Mouse (Mus musculus) stomach, postnatal 0 days (tissue): ENCODE measurements around the gene Zhx3. TPM values are rescaled to one million over a fixed set of nuclear protein-coding genes. Genes with fewer than 3 reads are reported as not detected.
A peak's percentile ranks its signal among the peaks of the same experiment; 100 is the strongest.

ENCODE experiments used
- ATAC-seq: fragments of 200-750 bp; cut with Nextera tagmentation; 2 replicates; pipeline ENCODE4 v1.8.0; 2017; ENCODE audit not compliant: low FRiP score, low TSS enrichment
- DNase-seq: peaks from one replicate; pipeline ENCODE4 v3.0.0-alpha.2; 2016; ENCODE audit warnings: low spot score
- H3K27ac ChIP-seq: fragments of 300-500 bp; sonication (generic); replicated peaks from 2 replicates; pipeline ENCODE4 v1.5.1; 2014; ENCODE audit warnings: mild to moderate bottlenecking, control low read depth
- H3K27me3 ChIP-seq: fragments of 300-500 bp; sonication (generic); 2 replicates; pipeline ENCODE4 v1.6.1; 2014; ENCODE audit warnings: low read length; ENCODE audit not compliant: control insufficient read depth, insufficient read depth
- H3K36me3 ChIP-seq: fragments of 300-500 bp; sonication (generic); 2 replicates; pipeline ENCODE4 v1.6.1; 2014; ENCODE audit warnings: low read length, mixed read lengths; ENCODE audit not compliant: control insufficient read depth, insufficient read depth
- H3K4me1 ChIP-seq: fragments of 300-500 bp; sonication (generic); replicated peaks from 2 replicates; pipeline ENCODE4 v1.6.1; 2014; ENCODE audit warnings: antibody characterized with exemption; ENCODE audit not compliant: control insufficient read depth, insufficient read depth
- H3K4me2 ChIP-seq: fragments of 300-500 bp; sonication (generic); replicated peaks from 2 replicates; pipeline ENCODE4 v1.6.1; 2014; ENCODE audit warnings: low read depth, mild to moderate bottlenecking, control low read depth, moderate library complexity
- H3K4me3 ChIP-seq: fragments of 300-500 bp; sonication (generic); 2 replicates; pipeline ENCODE4 v1.5.1; 2014; ENCODE audit warnings: low read depth, low read length, control low read depth
- H3K9ac ChIP-seq: fragments of 300-500 bp; sonication (generic); 2 replicates; pipeline ENCODE4 v1.6.1; 2014; ENCODE audit warnings: mild to moderate bottlenecking, low read length, control low read depth, mixed read lengths
- H3K9me3 ChIP-seq: fragments of 300-500 bp; sonication (generic); 2 replicates; pipeline ENCODE4 v1.6.1; 2016; ENCODE audit warnings: low read length; ENCODE audit not compliant: control insufficient read depth
- CTCF ChIP-seq: IDR thresholded peaks from 2 replicates; pipeline ENCODE4 v1.5.1; 2016; ENCODE audit warnings: antibody characterized with exemption, low read depth, mild to moderate bottlenecking, moderate library complexity
- EP300 ChIP-seq: optimal IDR thresholded peaks from 2 replicates; pipeline ENCODE3; 2016; ENCODE audit warnings: antibody characterized with exemption
- WGBS: fragments of 180-500 bp; shearing (Covaris S2); extraction: QIAGEN DNeasy Blood & Tissue Kit; methylation state at CpG from one replicate; pipeline ENCODE4 v1.1.7; 2014; 5-methylcytosine and 5-hydroxymethylcytosine counted together
- polyA plus RNA-seq: library from polyadenylated mRNA; unstranded; fragments of >200 nt; fragmentation: Nextera tagmentation; extraction: Ambion mirVana; gene quantifications from 2 replicates; pipeline ENCODE4 v1.2.1, GENCODE M21; 2015

Gene Zhx3
- polyA plus RNA-seq, 1 experiment from 2014 or later: 4.5 TPM

GRCm38 (mm10) chr2:160810376-160810775 lies 62.4 kb downstream of the Zhx3 start:
- Histone ChIP-seq H3K36me3 (no peaks in the 10 kb centered on the region), H3K4me2 (no peak overlapping the region), H3K9me3 (no peaks in the 10 kb centered on the region), H3K9ac (no peak overlapping the region), H3K4me3 (no peak overlapping the region), H3K27ac (no peak overlapping the region), H3K4me1 (no peaks in the 10 kb centered on the region), H3K27me3 (no peaks in the 10 kb centered on the region)
- no peak for TF ChIP-seq EP300
- no peak for TF ChIP-seq CTCF
- ATAC-seq (no peak), DNase-seq (no peak)

- no peak for ATAC-seq
- Histone ChIP-seq H3K9ac (no peak overlapping the region), H3K4me1 (peaks cover 3% of the 10 kb centered on the region; the same call in 1 of the 2 replicates), H3K4me3 (no peak overlapping the region), H3K27me3 (no peaks in the 10 kb centered on the region), H3K27ac (peak overlapping the region; percentile 65), H3K4me2 (no peak overlapping the region), H3K36me3 (no peaks in the 10 kb centered on the region), H3K9me3 (no peaks in the 10 kb centered on the region)
- TF ChIP-seq EP300: no peak
- no peak for TF ChIP-seq CTCF
- DNase-seq: no peak
- WGBS: 47% methylated on average over 3 of the region's 3 CpGs
Observed at GRCm38 (mm10) chr2:160806091-160806521, 66.7 kb downstream of the Zhx3 start.

- no peak; the same call in 1 of the 2 replicates for ATAC-seq
- Histone ChIP-seq H3K9ac (no peak overlapping the region), H3K4me3 (no peak overlapping the region), H3K36me3 (no peaks in the 10 kb centered on the region), H3K4me1 (peaks cover 3% of the 10 kb centered on the region; the same call in 1 of the 2 replicates), H3K27ac (peak overlapping the region; percentile 75), H3K9me3 (no peaks in the 10 kb centered on the region), H3K4me2 (no peak overlapping the region), H3K27me3 (no peaks in the 10 kb centered on the region)
- TF ChIP-seq CTCF (no peak), EP300 (peak; percentile 79)
- 34% methylated on average over 4 of the region's 4 CpGs for WGBS
- no peak for DNase-seq
Observed at GRCm38 (mm10) chr2:160804794-160805527, 67.8 kb downstream of the Zhx3 start.

GRCm38 (mm10) chr2:160802326-160802725 lies 70.5 kb downstream of the Zhx3 start:
- Histone ChIP-seq H3K4me3 (no peak overlapping the region), H3K27me3 (no peaks in the 10 kb centered on the region), H3K27ac (no peak overlapping the region), H3K9ac (no peak overlapping the region), H3K4me1 (peaks cover 3% of the 10 kb centered on the region; the same call in 1 of the 2 replicates), H3K9me3 (no peaks in the 10 kb centered on the region), H3K4me2 (no peak overlapping the region), H3K36me3 (no peaks in the 10 kb centered on the region)
- no peak for DNase-seq
- 69% methylated on average over 3 of the region's 3 CpGs for WGBS
- ATAC-seq: no peak
- TF ChIP-seq EP300 (no peak), CTCF (no peak)

- Histone ChIP-seq H3K9ac (no peak overlapping the region), H3K27ac (no peak overlapping the region), H3K4me1 (peaks cover 3% of the 10 kb centered on the region; the same call in 1 of the 2 replicates), H3K36me3 (no peaks in the 10 kb centered on the region), H3K27me3 (no peaks in the 10 kb centered on the region), H3K9me3 (no peaks in the 10 kb centered on the region), H3K4me2 (no peak overlapping the region), H3K4me3 (no peak overlapping the region)
- WGBS: 76% methylated on average over 1 of the region's 1 CpGs
- ATAC-seq (no peak), DNase-seq (no peak)
- TF ChIP-seq CTCF: no peak
- TF ChIP-seq EP300: no peak
Observed at GRCm38 (mm10) chr2:160800967-160801366, 71.8 kb downstream of the Zhx3 start.

- Histone ChIP-seq H3K9me3 (no peaks in the 10 kb centered on the region), H3K4me3 (no peak overlapping the region), H3K36me3 (no peaks in the 10 kb centered on the region), H3K4me2 (no peak overlapping the region), H3K27ac (no peak overlapping the region), H3K9ac (no peak overlapping the region), H3K27me3 (no peaks in the 10 kb centered on the region), H3K4me1 (no peaks in the 10 kb centered on the region)
- ATAC-seq: no peak
- TF ChIP-seq EP300 (no peak), CTCF (no peak)
- no peak for DNase-seq
- 90% methylated on average over 1 of the region's 1 CpGs for WGBS
Observed at GRCm38 (mm10) chr2:160798206-160798605, 74.6 kb downstream of the Zhx3 start.
